Mouse (Mus musculus) cerebellum, adult 2 months (tissue): ENCODE results near the gene Pebp1. TPM values are rescaled to one million over a fixed set of nuclear protein-coding genes. Genes with fewer than 3 reads are reported as not detected.
"Not testable (repeated sequence)": the region's sequence is repeated elsewhere in the genome, so short reads cannot be mapped to it uniquely, and the experiment has no call there.

Source experiments
- DNase-seq, 2 experiments: peaks; one replicate each; pipeline ENCODE4 v3.0.0; 2021
- H3K27ac ChIP-seq: fragments of 200-500 bp; 2 replicates; pipeline ENCODE4 v1.5.1; 2012; ENCODE audit warnings: low read length, control low read depth, inconsistent platforms; ENCODE audit not compliant: insufficient read depth
- H3K27me3 ChIP-seq: fragments of 200-500 bp; 2 replicates; pipeline ENCODE4 v1.6.1; 2012; ENCODE audit warnings: inconsistent platforms, mild to moderate bottlenecking, low read length, moderate library complexity; ENCODE audit not compliant: control insufficient read depth, insufficient read depth
- H3K4me1 ChIP-seq: fragments of 200-500 bp; 2 replicates; pipeline ENCODE4 v1.6.1; 2011; ENCODE audit warnings: low read length; ENCODE audit not compliant: control insufficient read depth, insufficient read depth
- H3K4me3 ChIP-seq: fragments of 200-500 bp; replicated peaks from 2 replicates; pipeline ENCODE3; 2011; ENCODE audit warnings: mild to moderate bottlenecking, low read depth, low read length, control low read depth; ENCODE audit not compliant: insufficient read depth
- CTCF ChIP-seq: fragments of 200-500 bp; IDR thresholded peaks from 2 replicates; pipeline ENCODE4 v1.5.1; 2011; ENCODE audit warnings: low read depth, mild to moderate bottlenecking, control low read depth, low read length, moderate library complexity, borderline replicate concordance; ENCODE audit not compliant: insufficient read depth
- POLR2A ChIP-seq: fragments of 200-500 bp; IDR thresholded peaks from 2 replicates; pipeline ENCODE4 v1.6.1; 2011; ENCODE audit warnings: low read length, control low read depth, borderline replicate concordance; ENCODE audit not compliant: insufficient read depth
- WGBS: fragments of 180-500 bp; shearing (Covaris S2); methylation state at CpG from one replicate; pipeline ENCODE4 v1.1.7; 2018; 5-methylcytosine and 5-hydroxymethylcytosine counted together
- polyA plus RNA-seq: library from polyadenylated mRNA; depleted of rRNA; stranded (reverse); fragments of >200 nt; gene quantifications from 2 replicates; pipeline ENCODE4 v1.2.3, GENCODE M21; 2012

Pebp1 gene
- polyA plus RNA-seq, 1 experiment: 792 TPM

GRCm38 (mm10) chr5:117295011-117295410, 7.6 kb upstream of the Pebp1 start:
- H3K4me1 ChIP-seq: no peaks in the 10 kb centered on the region
- DNase-seq: no peak
- WGBS: 92% methylated on average over 8 of the region's 8 CpGs
- H3K4me3 ChIP-seq: no peak overlapping the region
- no peak overlapping the region for H3K27ac ChIP-seq
- TF ChIP-seq POLR2A: no peak
- no peak for TF ChIP-seq CTCF
- no peaks in the 10 kb centered on the region for H3K27me3 ChIP-seq

DNA sequence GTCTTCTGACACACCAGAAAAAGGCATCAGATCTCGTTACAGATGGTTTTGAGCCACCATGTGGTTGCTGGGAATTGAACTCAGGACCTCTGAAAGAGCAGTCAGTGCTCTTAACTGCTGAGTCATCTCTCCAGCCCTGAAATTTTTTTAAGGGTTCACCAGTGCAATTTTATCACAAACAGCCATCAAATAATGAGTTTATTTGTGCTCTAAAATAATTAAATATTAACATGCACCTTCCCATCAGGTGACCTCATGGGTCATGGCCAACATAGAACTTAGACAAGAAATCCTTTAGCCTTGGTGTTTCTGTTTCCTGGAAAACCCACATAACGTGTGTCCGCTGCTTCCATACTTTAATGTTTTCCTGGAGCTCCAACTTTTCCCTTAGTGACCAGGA, 6.4 kb upstream of the Pebp1 start:
- 85% methylated on average over 3 of the region's 3 CpGs for WGBS
- not testable (repeated sequence) for H3K4me1 ChIP-seq, H3K4me3 ChIP-seq, DNase-seq, H3K27ac ChIP-seq, H3K27me3 ChIP-seq

DNA sequence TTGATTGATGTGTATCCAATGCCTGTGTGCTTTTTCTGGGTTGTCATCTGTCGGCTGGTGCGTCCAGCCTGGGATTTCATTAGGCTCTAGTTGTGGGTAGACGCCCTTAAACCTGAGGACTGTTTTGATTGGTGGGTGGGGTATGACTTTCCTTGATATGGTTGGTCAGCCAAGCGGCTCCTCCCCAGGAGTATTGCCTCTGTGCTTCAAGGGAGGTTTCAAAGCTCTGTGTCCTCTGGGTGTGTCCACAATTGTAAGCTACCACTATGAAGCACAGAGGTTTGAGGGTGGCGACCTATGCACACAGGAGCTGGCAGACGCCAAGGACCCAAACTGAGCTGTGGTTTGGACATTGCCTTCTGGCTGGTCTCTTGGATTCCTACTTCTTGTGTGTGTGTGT, 5.1 kb upstream of the Pebp1 start:
- no peak for DNase-seq
- Histone ChIP-seq H3K4me1 (no peaks in the 10 kb centered on the region), H3K27me3 (no peaks in the 10 kb centered on the region), H3K27ac (no peak overlapping the region), H3K4me3 (no peak overlapping the region)
- WGBS: 70% methylated on average over 6 of the region's 6 CpGs
- TF ChIP-seq POLR2A: no peak

GRCm38 (mm10) chr5:117291312-117291711, 3.9 kb upstream of the Pebp1 start:
- 83% methylated on average over 3 of the region's 3 CpGs for WGBS
- H3K4me3 ChIP-seq: no peak overlapping the region
- no peaks in the 10 kb centered on the region for H3K27me3 ChIP-seq
- H3K4me1 ChIP-seq: no peaks in the 10 kb centered on the region
- TF ChIP-seq POLR2A (no peak), CTCF (no peak)
- DNase-seq: no peak
- H3K27ac ChIP-seq: no peak overlapping the region

- WGBS: 89% methylated on average over 2 of the region's 2 CpGs
These were observed 2.7 kb upstream of the Pebp1 start for GRCm38 (mm10) chr5:117290081-117290480.

GRCm38 (mm10) chr5:117289646-117290045, 2.2 kb upstream of the Pebp1 start:
- Histone ChIP-seq H3K27ac (no peak overlapping the region), H3K4me1 (peaks cover 6% of the 10 kb centered on the region; the same call in 1 of the 2 replicates), H3K27me3 (no peaks in the 10 kb centered on the region), H3K4me3 (no peak overlapping the region)
- no peak for DNase-seq
- TF ChIP-seq POLR2A (no peak), CTCF (no peak)

More at GRCm38 (mm10) chr5:117290081-117290480, 2.7 kb upstream of the Pebp1 start:
- Histone ChIP-seq H3K4me1 (peaks cover 3% of the 10 kb centered on the region; the same call in 1 of the 2 replicates), H3K4me3 (no peak overlapping the region), H3K27ac (no peak overlapping the region), H3K27me3 (no peaks in the 10 kb centered on the region)
- TF ChIP-seq CTCF (no peak), POLR2A (no peak)
- no peak for DNase-seq

- H3K4me3 ChIP-seq: no peak overlapping the region
- H3K27ac ChIP-seq: no peak overlapping the region
- DNase-seq: no peak
- no peaks in the 10 kb centered on the region for H3K27me3 ChIP-seq
- WGBS: 31% methylated on average over 3 of the region's 3 CpGs
- peaks cover 6% of the 10 kb centered on the region; the same call in 1 of the 2 replicates for H3K4me1 ChIP-seq
- TF ChIP-seq POLR2A (no peak), CTCF (no peak)
These were observed 1.1 kb downstream of the Pebp1 start for GRCm38 (mm10) chr5:117286286-117286685.

GRCm38 (mm10) chr5:117285266-117285665, 2.2 kb downstream of the Pebp1 start:
- Histone ChIP-seq H3K27me3 (no peaks in the 10 kb centered on the region), H3K4me3 (no peak overlapping the region), H3K27ac (no peak overlapping the region), H3K4me1 (peaks cover 6% of the 10 kb centered on the region; the same call in 1 of the 2 replicates)
- TF ChIP-seq CTCF: no peak
- TF ChIP-seq POLR2A: no peak
- WGBS: 58% methylated on average over 4 of the region's 4 CpGs
- no peak for DNase-seq

- H3K4me1 ChIP-seq: peaks cover 6% of the 10 kb centered on the region; the same call in 1 of the 2 replicates
- WGBS: 12% methylated on average over 7 of the region's 7 CpGs
- no peaks in the 10 kb centered on the region for H3K27me3 ChIP-seq
- TF ChIP-seq CTCF (no peak), POLR2A (no peak)
- no peak for DNase-seq
- no peak overlapping the region for H3K4me3 ChIP-seq
- no peak overlapping the region for H3K27ac ChIP-seq
These were observed 2.7 kb downstream of the Pebp1 start for GRCm38 (mm10) chr5:117284682-117285081.
